Mouse (Mus musculus) hindbrain, postnatal 0 days (tissue): ENCODE measurements around the gene Rps6ka6. TPM values are rescaled to one million over a fixed set of nuclear protein-coding genes. Genes with fewer than 3 reads are reported as not detected.

ENCODE experiments used
- ATAC-seq: fragments of 200-750 bp; cut with Nextera tagmentation; 2 replicates; pipeline ENCODE4 v1.8.0; 2017; ENCODE audit warnings: mild to moderate bottlenecking, moderate TSS enrichment, moderate library complexity
- DNase-seq: peaks from one replicate; pipeline ENCODE4 v3.0.0-alpha.2; 2015; ENCODE audit warnings: low spot score
- H3K27ac ChIP-seq: fragments of 300-500 bp; sonication (generic); 2 replicates; pipeline ENCODE4 v1.5.1; 2014; ENCODE audit warnings: mild to moderate bottlenecking
- H3K27me3 ChIP-seq: fragments of 300-500 bp; sonication (generic); 2 replicates; pipeline ENCODE4 v1.6.1; 2014; ENCODE audit warnings: low read length, mixed read lengths; ENCODE audit not compliant: insufficient read depth
- H3K36me3 ChIP-seq: fragments of 300-500 bp; sonication (generic); 2 replicates; pipeline ENCODE4 v1.6.1; 2014; ENCODE audit warnings: low read length, mixed read lengths; ENCODE audit not compliant: insufficient read depth
- H3K4me1 ChIP-seq: fragments of 300-500 bp; sonication (generic); 2 replicates; pipeline ENCODE4 v1.6.1; 2014; ENCODE audit warnings: antibody characterized with exemption, low read length, mixed read lengths; ENCODE audit not compliant: insufficient read depth
- H3K4me2 ChIP-seq: fragments of 300-500 bp; sonication (generic); 2 replicates; pipeline ENCODE4 v1.6.1; 2014; ENCODE audit warnings: low read depth, mild to moderate bottlenecking, low read length, moderate library complexity, mixed read lengths
- H3K4me3 ChIP-seq: fragments of 300-500 bp; sonication (generic); 2 replicates; pipeline ENCODE4 v1.5.1; 2014; ENCODE audit warnings: low read length
- H3K9ac ChIP-seq: fragments of 300-500 bp; sonication (generic); replicated peaks from 2 replicates; pipeline ENCODE4 v1.6.1; 2014; ENCODE audit warnings: mild to moderate bottlenecking, low read length, moderate library complexity, mixed read lengths
- H3K9me3 ChIP-seq: fragments of 300-500 bp; sonication (generic); 2 replicates; pipeline ENCODE4 v1.6.1; 2016; ENCODE audit warnings: low read length, mixed read lengths
- CTCF ChIP-seq: IDR thresholded peaks from 2 replicates; pipeline ENCODE4 v1.5.1; 2016; ENCODE audit warnings: antibody characterized with exemption, control low read depth, low read depth
- WGBS: fragments of 180-500 bp; shearing (Covaris S2); extraction: QIAGEN DNeasy Blood & Tissue Kit; methylation state at CpG from one replicate; pipeline ENCODE4 v1.1.7; 2014; 5-methylcytosine and 5-hydroxymethylcytosine counted together
- polyA plus RNA-seq: library from polyadenylated mRNA; unstranded; fragments of >200 nt; fragmentation: Nextera tagmentation; extraction: Ambion mirVana; gene quantifications from 2 replicates; pipeline ENCODE4 v1.2.1, GENCODE M21; 2015
- total RNA-seq: library from RNA; depleted of rRNA; stranded (reverse); fragments of >200 nt; gene quantifications from 2 replicates; pipeline ENCODE4 v1.2.3, GENCODE M21; 2014; rRNA removed

Rps6ka6 gene
- total and polyA plus RNA-seq, 2 experiments from 2014 or later = 24.5 to 45.8 TPM

GRCm38 (mm10) chrX:111460166-111460565 lies 77.6 kb downstream of the Rps6ka6 start:
- ATAC-seq (no peak), DNase-seq (no peak)
- Histone ChIP-seq H3K4me2 (no peak overlapping the region), H3K4me3 (no peak overlapping the region), H3K36me3 (no peaks in the 10 kb centered on the region), H3K9ac (no peak overlapping the region), H3K9me3 (no peaks in the 10 kb centered on the region), H3K27ac (no peak overlapping the region), H3K27me3 (no peaks in the 10 kb centered on the region), H3K4me1 (no peaks in the 10 kb centered on the region)
- TF ChIP-seq CTCF = no peak

- Histone ChIP-seq H3K27me3 (no peaks in the 10 kb centered on the region), H3K9ac (no peak overlapping the region), H3K4me2 (no peak overlapping the region), H3K4me3 (no peak overlapping the region), H3K36me3 (no peaks in the 10 kb centered on the region), H3K9me3 (no peaks in the 10 kb centered on the region), H3K27ac (no peak overlapping the region), H3K4me1 (no peaks in the 10 kb centered on the region)
- DNase-seq = no peak
- ATAC-seq = no peak
- no peak for TF ChIP-seq CTCF
These were observed 101.2 kb downstream of the Rps6ka6 start for GRCm38 (mm10) chrX:111436571-111436970.

- DNase-seq (no peak), ATAC-seq (no peak)
- Histone ChIP-seq H3K4me3 (no peak overlapping the region), H3K27ac (no peak overlapping the region), H3K9ac (no peak overlapping the region), H3K4me1 (no peaks in the 10 kb centered on the region), H3K27me3 (no peaks in the 10 kb centered on the region), H3K4me2 (no peak overlapping the region), H3K36me3 (no peaks in the 10 kb centered on the region), H3K9me3 (no peaks in the 10 kb centered on the region)
- 86% methylated on average over 4 of the region's 4 CpGs for WGBS
- no peak for TF ChIP-seq CTCF
These were observed 123.0 kb downstream of the Rps6ka6 start for GRCm38 (mm10) chrX:111414775-111415174.

GRCm38 (mm10) chrX:111404816-111405215 lies 132.9 kb downstream of the Rps6ka6 start:
- no peaks in the 10 kb centered on the region for H3K36me3 ChIP-seq
- no peak overlapping the region for H3K27ac ChIP-seq
- no peak for TF ChIP-seq CTCF
- no peaks in the 10 kb centered on the region for H3K27me3 ChIP-seq
- no peak for ATAC-seq
- H3K4me2 ChIP-seq = no peak overlapping the region
- no peak overlapping the region for H3K9ac ChIP-seq
- no peak overlapping the region for H3K4me3 ChIP-seq
- 93% methylated on average over 2 of the region's 2 CpGs for WGBS
- no peaks in the 10 kb centered on the region for H3K4me1 ChIP-seq
- no peaks in the 10 kb centered on the region for H3K9me3 ChIP-seq
- DNase-seq = no peak

GRCm38 (mm10) chrX:111377020-111377419 lies 160.7 kb downstream of the Rps6ka6 start:
- 86% methylated on average over 5 of the region's 5 CpGs for WGBS
- DNase-seq = no peak
- TF ChIP-seq CTCF = no peak
- Histone ChIP-seq H3K4me2 (no peak overlapping the region), H3K4me3 (no peak overlapping the region), H3K36me3 (no peaks in the 10 kb centered on the region), H3K9ac (no peak overlapping the region), H3K27ac (no peak overlapping the region), H3K9me3 (no peaks in the 10 kb centered on the region), H3K4me1 (no peaks in the 10 kb centered on the region), H3K27me3 (no peaks in the 10 kb centered on the region)
- no peak for ATAC-seq

- H3K4me3 ChIP-seq = no peak overlapping the region
- WGBS = 32% methylated on average over 1 of the region's 1 CpGs
- H3K4me2 ChIP-seq = no peak overlapping the region
- no peaks in the 10 kb centered on the region for H3K27me3 ChIP-seq
- H3K9ac ChIP-seq = no peak overlapping the region
- DNase-seq (no peak), ATAC-seq (no peak)
- no peak overlapping the region for H3K27ac ChIP-seq
- TF ChIP-seq CTCF = no peak
- H3K36me3 ChIP-seq = no peaks in the 10 kb centered on the region
- no peaks in the 10 kb centered on the region for H3K4me1 ChIP-seq
- no peaks in the 10 kb centered on the region for H3K9me3 ChIP-seq
These were observed 163.6 kb downstream of the Rps6ka6 start for GRCm38 (mm10) chrX:111374177-111374576.

Other genes with a start within 250 kb of the Rps6ka6 start
- gene Hdx, start 159.1 kb upstream of the Rps6ka6 start, total RNA-seq = 2.1 and 3.0 TPM in 2 replicates
- gene Hdx, start 159.1 kb upstream of the Rps6ka6 start, polyA plus RNA-seq = 1.1 and 1.3 TPM in 2 replicates